7 mouse cellular contexts compared by ENCODE assay signal in genomic region chr13:48878534-48878933, GRCm38 (mm10). TPM values are rescaled to one million over a fixed set of nuclear protein-coding genes. Genes with fewer than 3 reads are reported as not detected.
DNase-seq lines count a peak whose midpoint lies in the region; ATAC-seq lines count a peak whose summit lies in the region.

No protein-coding gene starts in this region.

- ATAC-seq in embryonic facial prominence, embryonic 11.5 days (replicated peaks; ENCODE audit: insufficient number of reproducible peaks, low FRiP score, low TSS enrichment, low read depth): peak; percentile 97
- ATAC-seq in limb, embryonic 11.5 days (ENCODE audit: insufficient number of reproducible peaks, low FRiP score, low TSS enrichment, low read depth): peak; percentile 99
- peak; percentile 99 for ATAC-seq in midbrain, embryonic 14.5 days (ENCODE audit: low FRiP score, low TSS enrichment)

- H3K4me1 ChIP-seq in embryonic facial prominence, embryonic 11.5 days (ENCODE audit: control insufficient read depth, insufficient read depth, low read length): no peaks in the 10 kb centered on the region
- H3K4me1 ChIP-seq in limb, embryonic 11.5 days (ENCODE audit: control insufficient read depth, insufficient read depth, low read length): peaks cover 3% of the 10 kb centered on the region; the same call in 1 of the 2 replicates
- H3K4me1 ChIP-seq in midbrain, embryonic 14.5 days (ENCODE audit: control insufficient read depth, insufficient read depth, low read length): peaks cover 6% of the 10 kb centered on the region; the same call in 1 of the 2 replicates

- peak overlapping the region; percentile 59; the same call in 1 of the 2 replicates for H3K27ac ChIP-seq in embryonic facial prominence, embryonic 11.5 days (replicated peaks; ENCODE audit: low read depth, low read length)
- peak overlapping the region; percentile 69 for H3K27ac ChIP-seq in limb, embryonic 11.5 days (replicated peaks; ENCODE audit: low read depth, low read length)
- H3K27ac ChIP-seq in midbrain, embryonic 14.5 days (replicated peaks; ENCODE audit: low read depth, low read length): peak overlapping the region; percentile 92

- peak; percentile 99 for DNase-seq in adrenal gland, postnatal 14 days
- DNase-seq in embryonic facial prominence, embryonic 11.5 days (ENCODE audit: low spot score): peak; percentile 99
- peak; percentile 100 for DNase-seq in heart, adult 11 months
- DNase-seq in kidney, adult 18-20 months: peak; percentile 98
- DNase-seq in limb, embryonic 11.5 days (ENCODE audit: low spot score): peak; percentile 98
- peak; percentile 100 for DNase-seq in midbrain, embryonic 14.5 days
- DNase-seq in spleen, adult 18-20 months: peak; percentile 97

- no peaks in the 10 kb centered on the region for H3K9me3 ChIP-seq in embryonic facial prominence, embryonic 11.5 days (replicated peaks; ENCODE audit: control insufficient read depth, low read length)
- no peaks in the 10 kb centered on the region for H3K9me3 ChIP-seq in limb, embryonic 11.5 days (ENCODE audit: control insufficient read depth, low read length)
- no peaks in the 10 kb centered on the region for H3K9me3 ChIP-seq in midbrain, embryonic 14.5 days (ENCODE audit: control insufficient read depth, low read length)

- H3K27me3 ChIP-seq in embryonic facial prominence, embryonic 11.5 days (ENCODE audit: control insufficient read depth, insufficient read depth, low read length): no peaks in the 10 kb centered on the region
- H3K27me3 ChIP-seq in limb, embryonic 11.5 days (ENCODE audit: control insufficient read depth, insufficient read depth, low read length): no peaks in the 10 kb centered on the region
- no peaks in the 10 kb centered on the region for H3K27me3 ChIP-seq in midbrain, embryonic 14.5 days (ENCODE audit: control insufficient read depth, insufficient read depth, low read length)

- peaks cover 3% of the 10 kb centered on the region for H3K36me3 ChIP-seq in embryonic facial prominence, embryonic 11.5 days (replicated peaks; ENCODE audit: control insufficient read depth, insufficient read depth, low read depth, low read length)
- 0 out of 2 replicates have a peak, but pooled peaks cover 2% of the 10 kb centered on the region for H3K36me3 ChIP-seq in limb, embryonic 11.5 days (ENCODE audit: control insufficient read depth, insufficient read depth, low read length)
- H3K36me3 ChIP-seq in midbrain, embryonic 14.5 days (ENCODE audit: control insufficient read depth, insufficient read depth, low read length): peaks cover 25% of the 10 kb centered on the region

- WGBS in embryonic facial prominence, embryonic 11.5 days: under 1% methylated on average over 36 of the region's 36 CpGs
- under 1% methylated on average over 36 of the region's 36 CpGs for whole genome bisulfite sequencing in limb, embryonic 11.5 days
- WGBS in midbrain, embryonic 14.5 days: under 1% methylated on average over 36 of the region's 36 CpGs

- peak overlapping the region; percentile 74 for H3K4me2 ChIP-seq in embryonic facial prominence, embryonic 11.5 days (ENCODE audit: low read depth, low read length)
- H3K4me2 ChIP-seq in limb, embryonic 11.5 days (ENCODE audit: low read depth, severe bottlenecking): peak overlapping the region; percentile 55
- peak overlapping the region; percentile 82 for H3K4me2 ChIP-seq in midbrain, embryonic 14.5 days (ENCODE audit: low read length)

- peak overlapping the region; percentile 33 for H3K4me3 ChIP-seq in embryonic facial prominence, embryonic 11.5 days (ENCODE audit: low read depth, low read length)
- H3K4me3 ChIP-seq in limb, embryonic 11.5 days (ENCODE audit: low read depth, low read length): peak overlapping the region; percentile 38
- H3K4me3 ChIP-seq in midbrain, embryonic 14.5 days (replicated peaks; ENCODE audit: low read depth, low read length): peak overlapping the region; percentile 47

- peak overlapping the region; percentile 78 for H3K9ac ChIP-seq in embryonic facial prominence, embryonic 11.5 days (replicated peaks; ENCODE audit: low read length)
- peak overlapping the region; percentile 70 for H3K9ac ChIP-seq in limb, embryonic 11.5 days (ENCODE audit: low read length)
- H3K9ac ChIP-seq in midbrain, embryonic 14.5 days (replicated peaks; ENCODE audit: low read length): peak overlapping the region; percentile 79

RNA-seq across cellular contexts. Expression of gene Phf2, which starts 7.6 kb away (rescaled TPM):
- total RNA-seq in adrenal gland, postnatal 14 days (2021): 39.4 and 43.0 TPM in 2 replicates
- polyA plus RNA-seq in embryonic facial prominence, embryonic 11.5 days (2014; fragmentation: Nextera tagmentation; extraction: Ambion mirVana): 10.1 and 11.0 TPM in 2 replicates
- 10.3 and 11.6 TPM in 2 replicates for polyA plus RNA-seq in limb, embryonic 11.5 days (2014; fragmentation: Nextera tagmentation; extraction: Ambion mirVana)
- polyA plus RNA-seq in midbrain, embryonic 14.5 days (2014; fragmentation: Nextera tagmentation; extraction: Ambion mirVana): 12.1 and 14.3 TPM in 2 replicates

Comparison
In these comparisons a context has a peak if more than half of its experiments do, and no peak if none do; other contexts are left out.
1. Peak in every context shown above with its lines: DNase-seq, ATAC-seq, H3K4me3 ChIP-seq and H3K27ac ChIP-seq.